Mouse (Mus musculus): ENCODE data around the gene Ndufb7.

DNA sequence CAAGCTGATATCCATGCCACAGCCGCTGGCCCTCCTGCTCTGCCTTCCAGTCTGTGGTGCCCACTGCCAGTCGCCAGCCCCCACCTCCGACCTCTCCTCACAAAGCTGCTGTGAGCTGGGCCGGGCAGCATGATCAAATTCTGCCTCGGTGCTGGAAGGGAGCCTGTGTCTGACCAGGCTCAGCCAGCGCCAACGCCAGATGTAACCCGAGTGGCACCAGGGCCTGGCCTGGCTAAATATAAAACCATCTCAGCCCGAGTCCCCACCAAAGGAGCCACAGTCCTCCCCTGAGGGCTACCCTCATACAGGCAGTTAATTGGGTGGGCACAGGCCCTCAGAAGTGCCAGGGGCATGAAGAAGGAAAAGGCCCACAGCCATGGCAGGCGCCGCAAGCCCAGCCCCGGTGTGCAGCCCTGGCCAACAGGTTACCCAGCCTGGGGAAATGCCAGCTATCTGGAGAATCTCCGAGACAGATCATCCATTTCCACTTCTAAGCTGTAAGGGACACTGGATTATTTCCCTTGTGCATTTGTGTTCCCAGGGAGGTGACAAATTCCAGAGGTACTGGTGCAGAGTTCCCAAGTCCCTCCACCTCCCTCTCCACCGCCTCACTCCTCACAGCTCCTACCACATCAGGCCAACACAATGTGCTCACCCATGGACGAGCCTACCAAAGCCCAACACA lies 8.3 kb downstream of the Ndufb7 start:
- TF ChIP-seq CTCF (IDR thresholded peaks at IDR 0.05; ENCODE audit: insufficient read depth, low read depth, low read length) (no peak), POLR2A (IDR thresholded peaks at IDR 0.05; ENCODE audit: insufficient read depth, low read depth, low read length) (no peak)
